Mouse (Mus musculus): ENCODE measurements around the gene Mrgprx1. TPM values are rescaled to one million over a fixed set of nuclear protein-coding genes. Genes with fewer than 3 reads are reported as not detected.

The Mrgprx1 gene
- polyA plus RNA-seq, 1 experiment, result not detected

DNA sequence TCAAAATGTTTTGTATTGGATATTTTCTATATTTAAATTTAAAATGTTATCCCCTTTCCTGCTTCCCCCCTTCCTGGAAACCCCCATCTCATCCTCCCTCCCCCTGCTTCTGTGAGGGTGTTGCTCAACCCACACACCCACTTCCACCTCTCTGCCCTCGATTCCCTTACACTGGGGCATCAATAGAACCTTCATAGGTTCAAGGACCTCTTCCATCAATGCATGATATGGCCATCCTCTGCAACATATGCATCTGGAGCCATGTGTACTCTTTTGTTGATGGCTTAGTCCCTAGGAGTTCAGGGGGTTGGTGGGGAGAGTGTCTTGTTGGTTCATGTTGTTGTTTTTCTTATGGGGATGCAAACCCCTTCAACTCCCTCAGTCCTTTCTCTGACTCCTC is 45.4 kb downstream of the Mrgprx1 start, which contains the start of gene Mrgpra4:
Gene Mrgpra4 (minus strand): TSS at position 101 of the 400 bp plus-strand sequence.
- whole genome bisulfite sequencing, result 59% methylated on average over 1 of the region's 1 CpGs
- H3K4me1 ChIP-seq (ENCODE audit: control insufficient read depth, insufficient read depth, low read length), result no peaks in the 10 kb centered on the region
- no peak within 1 kb of the TSS for H3K4me3 ChIP-seq (ENCODE audit: insufficient read depth, low read depth, low read length)
- no peaks in the 10 kb centered on the region for H3K27me3 ChIP-seq (replicated peaks; ENCODE audit: control insufficient read depth, insufficient read depth, low read length)
- no peak for DNase-seq
- TF ChIP-seq CTCF (conservative IDR thresholded peaks at IDR 0.05; ENCODE audit: insufficient read depth, insufficient read length, low read depth, low read length) (no peak), POLR2A (IDR thresholded peaks at IDR 0.05; ENCODE audit: low read depth, low read length) (no peak)
- no peak within 1 kb of the TSS for H3K27ac ChIP-seq (ENCODE audit: insufficient read depth, low read depth, low read length)
- H3K36me3 ChIP-seq (ENCODE audit: control insufficient read depth, insufficient read depth, low read length), result no peaks in the 10 kb centered on the region

Other genes starting within 250 kb of the Mrgprx1 start
- not detected in 2 replicates for gene Mrgpra4, start 45.5 kb downstream of the Mrgprx1 start, polyA plus RNA-seq (2012; rRNA removed)
- not detected in 2 replicates for gene Mrgprb5, start 141.4 kb upstream of the Mrgprx1 start, polyA plus RNA-seq (2012; rRNA removed)
- gene Mrgprb4, start 171.7 kb upstream of the Mrgprx1 start, polyA plus RNA-seq (2012; rRNA removed), result not detected in 2 replicates

All from kidney, adult 2 months (tissue).